Comparison of ENCODE assay signal across 8 mouse cellular contexts in the genomic region with DNA sequence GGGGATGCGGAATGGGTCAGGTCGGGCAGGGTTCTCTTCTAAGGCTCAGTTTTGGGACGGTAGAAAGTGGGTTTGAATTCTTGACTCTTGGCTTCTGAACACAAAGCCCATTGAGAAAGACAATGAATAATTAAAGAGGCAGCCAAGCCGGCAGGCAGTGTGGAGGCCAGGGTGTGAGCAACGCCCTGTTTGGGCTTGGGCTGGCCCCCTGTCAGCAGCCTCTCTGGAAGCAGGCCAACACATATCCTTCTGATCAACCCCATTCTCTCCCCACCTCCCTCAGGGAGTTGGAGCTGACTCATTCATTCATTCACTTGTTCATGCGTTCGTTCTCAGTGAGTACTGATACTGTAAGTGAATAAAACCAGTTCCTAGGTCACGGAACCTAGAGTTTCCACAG. TPM values are rescaled to one million over a fixed set of nuclear protein-coding genes. Genes with fewer than 3 reads are reported as not detected.
DNase-seq lines count a peak whose midpoint lies in the region; ATAC-seq and TF ChIP-seq lines count a peak whose summit lies in the region.

No protein-coding gene starts in this region.

- H3K4me2 ChIP-seq in kidney, embryonic 16.5 days (replicated peaks; ENCODE audit: low read depth, low read length) = no peak overlapping the region
- no peak overlapping the region for H3K4me2 ChIP-seq in lung, embryonic 16.5 days (ENCODE audit: low read depth, low read length)
- H3K4me2 ChIP-seq in liver, postnatal 0 days (ENCODE audit: low read depth, low read length) = no peak overlapping the region

- peaks cover 61% of the 10 kb centered on the region for H3K4me1 ChIP-seq in kidney, embryonic 16.5 days (ENCODE audit: insufficient read depth, low read length)
- peaks cover 72% of the 10 kb centered on the region for H3K4me1 ChIP-seq in lung, embryonic 16.5 days (replicated peaks; ENCODE audit: control insufficient read depth, insufficient read depth, low read length)
- peaks cover 47% of the 10 kb centered on the region for H3K4me1 ChIP-seq in liver, postnatal 0 days (ENCODE audit: insufficient read depth)

- 42% methylated on average over 8 of the region's 8 CpGs for WGBS in kidney, embryonic 16.5 days
- 26% methylated on average over 8 of the region's 8 CpGs for WGBS in lung, embryonic 16.5 days
- 65% methylated on average over 8 of the region's 8 CpGs for WGBS in liver, postnatal 0 days (ENCODE audit: insufficient replicate concordance)

- DNase-seq in kidney, adult 18-20 months = no peak
- peak; percentile 65 for DNase-seq in MN1 (ENCODE audit: low spot score)
- peak; percentile 69 to 75 for DNase-seq in heart, adult 9 months (ENCODE audit: low spot score in 2 of 2)
- no peak for DNase-seq in right cerebral cortex, postnatal 10 days (ENCODE audit: low spot score in 2 of 2)
- DNase-seq in liver, postnatal 0 days = no peak

- no peaks in the 10 kb centered on the region for H3K36me3 ChIP-seq in kidney, embryonic 16.5 days (ENCODE audit: insufficient read depth, low read length)
- H3K36me3 ChIP-seq in lung, embryonic 16.5 days (ENCODE audit: control insufficient read depth, insufficient read depth, low read length) = no peaks in the 10 kb centered on the region
- H3K36me3 ChIP-seq in liver, postnatal 0 days (replicated peaks; ENCODE audit: insufficient read depth, low read length) = peaks cover 2% of the 10 kb centered on the region; the same call in 1 of the 2 replicates

- ATAC-seq in kidney, embryonic 16.5 days (ENCODE audit: low FRiP score, low TSS enrichment) = peak; percentile 65
- peak; percentile 39; the same call in 1 of the 2 replicates for ATAC-seq in lung, embryonic 16.5 days (ENCODE audit: low read depth)
- ATAC-seq in erythroid progenitor cell, adult 5-6 weeks (replicated peaks; ENCODE audit: low FRiP score, poor library complexity, severe bottlenecking) = no peak
- ATAC-seq in liver, postnatal 0 days = no peak

- no peak for TF ChIP-seq EP300 in liver, postnatal 0 days (IDR thresholded peaks at IDR 0.05; ENCODE audit: low read depth)

- no peak overlapping the region for H3K27ac ChIP-seq in kidney, embryonic 16.5 days (ENCODE audit: low read length)
- no peak overlapping the region for H3K27ac ChIP-seq in lung, embryonic 16.5 days (ENCODE audit: low read length)
- no peak overlapping the region for H3K27ac ChIP-seq in liver, postnatal 0 days (ENCODE audit: low read depth)

- no peak overlapping the region for H3K4me3 ChIP-seq in kidney, embryonic 16.5 days (ENCODE audit: low read length)
- no peak overlapping the region for H3K4me3 ChIP-seq in lung, embryonic 16.5 days (ENCODE audit: low read length)
- H3K4me3 ChIP-seq in liver, postnatal 0 days (ENCODE audit: low read depth, low read length) = no peak overlapping the region

- H3K9me3 ChIP-seq in kidney, embryonic 16.5 days (ENCODE audit: low read length) = no peaks in the 10 kb centered on the region
- H3K9me3 ChIP-seq in lung, embryonic 16.5 days (ENCODE audit: control insufficient read depth, low read length) = no peaks in the 10 kb centered on the region
- H3K9me3 ChIP-seq in liver, postnatal 0 days (ENCODE audit: low read length) = no peaks in the 10 kb centered on the region

- H3K9ac ChIP-seq in kidney, embryonic 16.5 days (replicated peaks; ENCODE audit: low read length) = no peak overlapping the region
- no peak overlapping the region for H3K9ac ChIP-seq in lung, embryonic 16.5 days (ENCODE audit: low read length)
- H3K9ac ChIP-seq in liver, postnatal 0 days (replicated peaks) = no peak overlapping the region

- H3K27me3 ChIP-seq in kidney, embryonic 16.5 days (ENCODE audit: insufficient read depth, low read length) = no peaks in the 10 kb centered on the region
- no peaks in the 10 kb centered on the region for H3K27me3 ChIP-seq in lung, embryonic 16.5 days (ENCODE audit: control insufficient read depth, insufficient read depth, low read depth, low read length)
- H3K27me3 ChIP-seq in liver, postnatal 0 days (ENCODE audit: insufficient read depth, low read length) = no peaks in the 10 kb centered on the region

- no peak for TF ChIP-seq CTCF in liver, postnatal 0 days (IDR thresholded peaks at IDR 0.05; ENCODE audit: low read depth)

RNA-seq across cellular contexts. Expression of a gene that starts 36.7 kb away (rescaled TPM):
- polyA plus RNA-seq in kidney, embryonic 16.5 days (2015; fragmentation: Nextera tagmentation; extraction: Ambion mirVana) = 44.8 and 49.2 TPM in 2 replicates
- polyA plus RNA-seq in lung, embryonic 16.5 days (2015; fragmentation: Nextera tagmentation; extraction: Ambion mirVana) = 49.2 and 49.9 TPM in 2 replicates
- 16.2 and 21.4 TPM in 2 replicates for total RNA-seq in erythroid progenitor cell, adult 5-6 weeks (2015; ENCODE audit: low replicate concordance)
- total RNA-seq in erythroid progenitor cell, adult 5-6 weeks (2017; ENCODE audit: low replicate concordance) = 10.8 and 13.0 TPM in 2 replicates
- polyA plus RNA-seq in liver, postnatal 0 days (2015; fragmentation: Nextera tagmentation; extraction: Ambion mirVana) = 7.7 and 8.4 TPM in 2 replicates

Comparison
In these comparisons a context has a peak if more than half of its experiments do, and no peak if none do; other contexts are left out.
1. ATAC-seq: peak in kidney, embryonic 16.5 days (single experiment) and lung, embryonic 16.5 days (single experiment); none in erythroid progenitor cell, adult 5-6 weeks (single experiment) and liver, postnatal 0 days (single experiment).
2. DNase-seq: peak in MN1 (single experiment) and heart, adult 9 months (2 of 2); none in kidney, adult 18-20 months (single experiment), right cerebral cortex, postnatal 10 days (0 of 2) and liver, postnatal 0 days (single experiment).